Mouse (Mus musculus) macrophage (primary cell): Measurements from ENCODE around the gene Fbf1. TPM values are rescaled to one million over a fixed set of nuclear protein-coding genes. Genes with fewer than 3 reads are reported as not detected.

Source experiments
- H3K27ac ChIP-seq: fragments of 350-480 bp; formaldehyde crosslinking; 2 replicates; pipeline ENCODE4 v1.9.0; 2021
- H3K36me3 ChIP-seq: fragments of 350-480 bp; formaldehyde crosslinking; 2 replicates; pipeline ENCODE4 v1.9.0; 2021; ENCODE audit errors: inconsistent target
- H3K4me3 ChIP-seq: fragments of 350-480 bp; formaldehyde crosslinking; 2 replicates; pipeline ENCODE4 v1.9.0; 2021; ENCODE audit errors: inconsistent target
- H3K79me2 ChIP-seq: fragments of 350-480 bp; formaldehyde crosslinking; 2 replicates; pipeline ENCODE4 v1.9.0; 2021; ENCODE audit errors: inconsistent target
- WGBS: methylation state at CpG from one replicate; pipeline ENCODE4 v1.1.7; 2026; ENCODE audit warnings: inconsistent platforms; ENCODE audit not compliant: missing documents; 5-methylcytosine and 5-hydroxymethylcytosine counted together
- polyA plus RNA-seq: library from polyadenylated mRNA; stranded (reverse); fragments of 250-400 nt; gene quantifications from 3 replicates; pipeline ENCODE4 v1.2.4, GENCODE M21; 2018; ENCODE audit warnings: inconsistent platforms

Gene Fbf1
- polyA plus RNA-seq, 1 experiment from 2014 or later, result 15.0 TPM

GRCm38 (mm10) chr11:116197584-116197906, 29.6 kb upstream of the Fbf1 start:
- 72% methylated on average over 6 of the region's 6 CpGs for WGBS
- peaks cover 79% of the 10 kb centered on the region for H3K79me2 ChIP-seq
- H3K4me3 ChIP-seq, result peak overlapping the region; percentile 95
- no peaks in the 10 kb centered on the region for H3K36me3 ChIP-seq
- no peak overlapping the region for H3K27ac ChIP-seq

GRCm38 (mm10) chr11:116196866-116197583, 29.1 kb upstream of the Fbf1 start:
- 94% methylated on average over 18 of the region's 18 CpGs for WGBS
- peaks cover 79% of the 10 kb centered on the region for H3K79me2 ChIP-seq

GRCm38 (mm10) chr11:116196336-116196735, 28.4 kb upstream of the Fbf1 start:
- H3K79me2 ChIP-seq, result peaks cover 79% of the 10 kb centered on the region
- 68% methylated on average over 3 of the region's 3 CpGs for WGBS
- H3K27ac ChIP-seq, result no peak overlapping the region
- no peak overlapping the region for H3K4me3 ChIP-seq
- H3K36me3 ChIP-seq, result peaks cover 4% of the 10 kb centered on the region; the same call in 1 of the 2 replicates

More at GRCm38 (mm10) chr11:116196866-116197583, 29.1 kb upstream of the Fbf1 start:
- no peak overlapping the region for H3K4me3 ChIP-seq
- no peak overlapping the region for H3K27ac ChIP-seq
- H3K36me3 ChIP-seq, result no peaks in the 10 kb centered on the region

GRCm38 (mm10) chr11:116195252-116195651, 27.3 kb upstream of the Fbf1 start:
- Histone ChIP-seq H3K36me3 (peaks cover 12% of the 10 kb centered on the region; the same call in 1 of the 2 replicates), H3K27ac (peak overlapping the region; percentile 22), H3K79me2 (peaks cover 79% of the 10 kb centered on the region), H3K4me3 (no peak overlapping the region)
- 0% methylated on average over 5 of the region's 5 CpGs for WGBS

- H3K4me3 ChIP-seq, result no peak overlapping the region
- H3K36me3 ChIP-seq, result peaks cover 18% of the 10 kb centered on the region; the same call in 1 of the 2 replicates
- peaks cover 79% of the 10 kb centered on the region for H3K79me2 ChIP-seq
- WGBS, result 21% methylated on average over 8 of the region's 8 CpGs
- peak overlapping the region; percentile 22; the same call in 1 of the 2 replicates for H3K27ac ChIP-seq
Measured at GRCm38 (mm10) chr11:116194619-116195018, 26.7 kb upstream of the Fbf1 start.

GRCm38 (mm10) chr11:116187226-116187930, 19.4 kb upstream of the Fbf1 start:
- Histone ChIP-seq H3K79me2 (peaks cover 99% of the 10 kb centered on the region), H3K27ac (no peak overlapping the region), H3K36me3 (peaks cover 79% of the 10 kb centered on the region), H3K4me3 (no peak overlapping the region)
- WGBS, result 90% methylated on average over 11 of the region's 11 CpGs

- no peak overlapping the region for H3K4me3 ChIP-seq
- WGBS, result 94% methylated on average over 11 of the region's 11 CpGs
- no peak overlapping the region for H3K27ac ChIP-seq
- peaks cover 83% of the 10 kb centered on the region for H3K36me3 ChIP-seq
- H3K79me2 ChIP-seq, result peaks cover 89% of the 10 kb centered on the region
Measured at GRCm38 (mm10) chr11:116186360-116186759, 18.4 kb upstream of the Fbf1 start.

- Histone ChIP-seq H3K4me3 (no peak overlapping the region), H3K27ac (no peak overlapping the region), H3K36me3 (peaks cover 79% of the 10 kb centered on the region), H3K79me2 (peaks cover 84% of the 10 kb centered on the region)
- 91% methylated on average over 3 of the region's 3 CpGs for WGBS
Measured at GRCm38 (mm10) chr11:116185836-116186235, 17.9 kb upstream of the Fbf1 start.

- Histone ChIP-seq H3K79me2 (peaks cover 11% of the 10 kb centered on the region; the same call in 1 of the 2 replicates), H3K4me3 (no peak overlapping the region), H3K36me3 (peaks cover 75% of the 10 kb centered on the region), H3K27ac (no peak overlapping the region)
- 92% methylated on average over 20 of the region's 20 CpGs for WGBS
Measured at GRCm38 (mm10) chr11:116178411-116179121, 10.6 kb upstream of the Fbf1 start.

GRCm38 (mm10) chr11:116176010-116176409, 8.0 kb upstream of the Fbf1 start:
- 97% methylated on average over 5 of the region's 7 CpGs for whole genome bisulfite sequencing
- Histone ChIP-seq H3K79me2 (no peaks in the 10 kb centered on the region), H3K4me3 (no peak overlapping the region), H3K36me3 (peaks cover 68% of the 10 kb centered on the region), H3K27ac (no peak overlapping the region)

GRCm38 (mm10) chr11:116174775-116175448, 6.9 kb upstream of the Fbf1 start:
- peaks cover 61% of the 10 kb centered on the region for H3K36me3 ChIP-seq
- H3K79me2 ChIP-seq, result no peaks in the 10 kb centered on the region
- no peak overlapping the region for H3K27ac ChIP-seq
- H3K4me3 ChIP-seq, result no peak overlapping the region
- WGBS, result 95% methylated on average over 20 of the region's 22 CpGs

GRCm38 (mm10) chr11:116171959-116172358, 4.0 kb upstream of the Fbf1 start:
- peaks cover 34% of the 10 kb centered on the region for H3K36me3 ChIP-seq
- 100% methylated on average over 2 of the region's 2 CpGs for WGBS

GRCm38 (mm10) chr11:116170003-116170800, 2.2 kb upstream of the Fbf1 start:
- H3K4me3 ChIP-seq, result no peak overlapping the region
- H3K36me3 ChIP-seq, result peaks cover 27% of the 10 kb centered on the region
- 76% methylated on average over 5 of the region's 5 CpGs for WGBS
- H3K79me2 ChIP-seq, result no peaks in the 10 kb centered on the region
- no peak overlapping the region for H3K27ac ChIP-seq

More at GRCm38 (mm10) chr11:116171959-116172358, 4.0 kb upstream of the Fbf1 start:
- H3K27ac ChIP-seq, result no peak overlapping the region
- H3K79me2 ChIP-seq, result no peaks in the 10 kb centered on the region
- H3K4me3 ChIP-seq, result no peak overlapping the region
